Mouse (Mus musculus): Measurements from ENCODE around the gene Stard3nl.

Gene Stard3nl

GRCm38 (mm10) chr13:19395688-19396354, at the start of gene Stard3nl:
TSS of gene Stard3nl (minus strand) at chr13:19395795.
- peak; percentile 96 to 98 for DNase-seq (ENCODE audit: low spot score in 2 of 2)

GRCm38 (mm10) chr13:19438040-19438439, 42.4 kb upstream of the Stard3nl start:
- DNase-seq (ENCODE audit: low spot score in 2 of 2): no peak

- no peak for DNase-seq (ENCODE audit: low spot score in 2 of 2)
Observed at GRCm38 (mm10) chr13:19429812-19430370, 34.3 kb upstream of the Stard3nl start.

- DNase-seq (ENCODE audit: low spot score in 2 of 2): no peak
Observed at GRCm38 (mm10) chr13:19428076-19428475, 32.5 kb upstream of the Stard3nl start.

- DNase-seq (ENCODE audit: low spot score in 2 of 2): no peak
Observed at GRCm38 (mm10) chr13:19424563-19424962, 29.0 kb upstream of the Stard3nl start.

- no peak for DNase-seq (ENCODE audit: low spot score in 2 of 2)
Observed at GRCm38 (mm10) chr13:19422521-19422920, 26.9 kb upstream of the Stard3nl start.

- DNase-seq (ENCODE audit: low spot score in 2 of 2): peak in 1 of 2 experiments; percentile 25
Observed at GRCm38 (mm10) chr13:19417885-19418521, 22.4 kb upstream of the Stard3nl start.

GRCm38 (mm10) chr13:19415894-19416531, 20.4 kb upstream of the Stard3nl start:
- peak in 1 of 2 experiments; percentile 42 for DNase-seq (ENCODE audit: low spot score in 2 of 2)

GRCm38 (mm10) chr13:19415337-19415736, 19.7 kb upstream of the Stard3nl start:
- DNase-seq (ENCODE audit: low spot score in 2 of 2): no peak

GRCm38 (mm10) chr13:19412334-19412939, 16.8 kb upstream of the Stard3nl start:
- DNase-seq (ENCODE audit: low spot score in 2 of 2): no peak

GRCm38 (mm10) chr13:19411886-19412285, 16.3 kb upstream of the Stard3nl start:
- DNase-seq (ENCODE audit: low spot score in 2 of 2): no peak

- no peak for DNase-seq (ENCODE audit: low spot score in 2 of 2)
Observed at GRCm38 (mm10) chr13:19410694-19411093, 15.1 kb upstream of the Stard3nl start.

GRCm38 (mm10) chr13:19407953-19408352, 12.4 kb upstream of the Stard3nl start:
- DNase-seq (ENCODE audit: low spot score in 2 of 2): no peak

GRCm38 (mm10) chr13:19404623-19405022, 9.0 kb upstream of the Stard3nl start:
- no peak for DNase-seq (ENCODE audit: low spot score in 2 of 2)

- no peak for DNase-seq (ENCODE audit: low spot score in 2 of 2)
Observed at GRCm38 (mm10) chr13:19394798-19395687, 552 bp downstream of the Stard3nl start.

- DNase-seq (ENCODE audit: low spot score in 2 of 2): no peak
Observed at GRCm38 (mm10) chr13:19394171-19394570, 1.4 kb downstream of the Stard3nl start.

- DNase-seq (ENCODE audit: low spot score in 2 of 2): no peak
Observed at GRCm38 (mm10) chr13:19393731-19394130, 1.9 kb downstream of the Stard3nl start.

GRCm38 (mm10) chr13:19391608-19392007, 4.0 kb downstream of the Stard3nl start:
- DNase-seq (ENCODE audit: low spot score in 2 of 2): no peak

- no peak for DNase-seq (ENCODE audit: low spot score in 2 of 2)
Observed at GRCm38 (mm10) chr13:19390296-19390695, 5.3 kb downstream of the Stard3nl start.

GRCm38 (mm10) chr13:19389896-19390295, 5.7 kb downstream of the Stard3nl start:
- no peak for DNase-seq (ENCODE audit: low spot score in 2 of 2)

GRCm38 (mm10) chr13:19389434-19389833, 6.2 kb downstream of the Stard3nl start:
- no peak for DNase-seq (ENCODE audit: low spot score in 2 of 2)

Measured in spleen, postnatal 10 days (tissue).